Mouse (Mus musculus): ENCODE data around the gene Cpt1a.

GRCm38 (mm10) chr19:3323753-3324270 is 1.7 kb downstream of the Cpt1a start:
- no peak for TF ChIP-seq CTCF (IDR thresholded peaks at IDR 0.05; ENCODE audit: borderline replicate concordance, insufficient read depth, low read depth, low read length)
- TF ChIP-seq POLR2A (IDR thresholded peaks at IDR 0.05; ENCODE audit: borderline replicate concordance, insufficient read depth, low read length) = no peak
